Mouse (Mus musculus) heart, adult 2 months (tissue): Measurements from ENCODE around the gene Sbk3. TPM values are rescaled to one million over a fixed set of nuclear protein-coding genes. Genes with fewer than 3 reads are reported as not detected.
A peak's percentile ranks its signal among the peaks of the same experiment; 100 is the strongest.

Experiments used
- DNase-seq, 2 experiments: peaks; one replicate each; pipeline ENCODE4 v3.0.0; 2021
- H3K27ac ChIP-seq: fragments of 200-600 bp; 2 replicates; pipeline ENCODE4 v1.8.1; 2022
- H3K27me3 ChIP-seq: fragments of 200-500 bp; 2 replicates; pipeline ENCODE4 v1.6.1; 2012; ENCODE audit warnings: mild to moderate bottlenecking, low read length, inconsistent platforms, mixed read lengths; ENCODE audit not compliant: control insufficient read depth, insufficient read depth
- H3K36me3 ChIP-seq: fragments of 200-500 bp; 2 replicates; pipeline ENCODE4 v1.6.1; 2012; ENCODE audit warnings: low read length, inconsistent platforms; ENCODE audit not compliant: control insufficient read depth, insufficient read depth
- H3K4me1 ChIP-seq: fragments of 200-500 bp; 2 replicates; pipeline ENCODE4 v1.6.1; 2011; ENCODE audit warnings: low read length; ENCODE audit not compliant: control insufficient read depth, insufficient read depth
- H3K4me3 ChIP-seq: fragments of 200-600 bp; 2 replicates; pipeline ENCODE4 v1.8.1; 2022
- H3K79me2 ChIP-seq: fragments of 200-500 bp; replicated peaks from 2 replicates; pipeline ENCODE4 v1.6.1; 2012; ENCODE audit warnings: mild to moderate bottlenecking, inconsistent platforms, low read length, moderate library complexity, mixed read lengths; ENCODE audit not compliant: control insufficient read depth, insufficient read depth
- H3K9ac ChIP-seq: fragments of 200-500 bp; 2 replicates; pipeline ENCODE4 v1.6.1; 2012; ENCODE audit warnings: low read depth, mild to moderate bottlenecking, control low read depth, inconsistent platforms, low read length, mixed read lengths
- CTCF ChIP-seq: fragments of 200-600 bp; IDR thresholded peaks from 2 replicates; pipeline ENCODE4 v1.8.1; 2022; ENCODE audit warnings: antibody characterized with exemption, mild to moderate bottlenecking, moderate library complexity
- EP300 ChIP-seq: fragments of 200-500 bp; IDR thresholded peaks from 2 replicates; pipeline ENCODE4 v1.6.1; 2011; ENCODE audit warnings: low read depth, low read length, control low read depth; ENCODE audit not compliant: insufficient read depth
- POLR2A ChIP-seq: fragments of 200-500 bp; IDR thresholded peaks from 2 replicates; pipeline ENCODE4 v1.6.1; 2011; ENCODE audit warnings: mild to moderate bottlenecking, low read depth, low read length, control low read depth; ENCODE audit not compliant: insufficient read depth
- WGBS: fragments of 180-500 bp; shearing (Covaris S2); methylation state at CpG from one replicate; pipeline ENCODE4 v1.1.7; 2018; 5-methylcytosine and 5-hydroxymethylcytosine counted together
- intact Hi-C: fragments of 180-260 bp; cut with DNase I; formaldehyde crosslinking; loops from one replicate; pipeline ENCODE4 v1.15.1; 2025
- polyA plus RNA-seq: library from polyadenylated mRNA; depleted of rRNA; stranded (reverse); fragments of >200 nt; gene quantifications from 2 replicates; pipeline ENCODE4 v1.2.3, GENCODE M21; 2012; rRNA removed
- total RNA-seq, 2 experiments: library from RNA; stranded (reverse); gene quantifications; 2 replicates each; pipeline ENCODE4 v1.2.3; 2021

Gene Sbk3
- total and polyA plus RNA-seq, 3 experiments: 39.4 to 66.1 (median 46.1) TPM

GRCm38 (mm10) chr7:4920496-4920895 is 50.5 kb downstream of the Sbk3 start:
- Histone ChIP-seq H3K4me1 (peaks cover 14% of the 10 kb centered on the region), H3K36me3 (no peaks in the 10 kb centered on the region), H3K79me2 (no peaks in the 10 kb centered on the region; the same call in 1 of the 2 replicates), H3K27ac (no peak overlapping the region), H3K27me3 (no peaks in the 10 kb centered on the region), H3K9ac (no peak overlapping the region), H3K4me3 (no peak overlapping the region)
- no peak for DNase-seq
- WGBS: 90% methylated on average over 19 of the region's 19 CpGs
- TF ChIP-seq POLR2A (no peak), CTCF (no peak), EP300 (no peak)
- intact Hi-C loops: no loop called here

GRCm38 (mm10) chr7:4919971-4920370 is 51.0 kb downstream of the Sbk3 start:
- Histone ChIP-seq H3K27ac (no peak overlapping the region), H3K9ac (no peak overlapping the region), H3K27me3 (no peaks in the 10 kb centered on the region), H3K4me3 (no peak overlapping the region), H3K36me3 (no peaks in the 10 kb centered on the region), H3K4me1 (peaks cover 14% of the 10 kb centered on the region), H3K79me2 (no peaks in the 10 kb centered on the region; the same call in 1 of the 2 replicates)
- no peak for DNase-seq
- intact Hi-C loops: loop anchor here (5.0 to 10.0 kb wide), 4 partner anchors 53 to 775 kb away; partner anchors contain the start of genes Ppp1r12c and Ppp6r1
- no peak for TF ChIP-seq POLR2A
- no peak for TF ChIP-seq CTCF
- TF ChIP-seq EP300: no peak
- WGBS: 94% methylated on average over 21 of the region's 21 CpGs

GRCm38 (mm10) chr7:4919096-4919495 is 51.9 kb downstream of the Sbk3 start:
- H3K27me3 ChIP-seq: no peaks in the 10 kb centered on the region
- 88% methylated on average over 21 of the region's 21 CpGs for WGBS
- no peaks in the 10 kb centered on the region for H3K36me3 ChIP-seq
- no peak for TF ChIP-seq EP300
- no peak for TF ChIP-seq POLR2A
- no peak for TF ChIP-seq CTCF
- DNase-seq: no peak
- peaks cover 13% of the 10 kb centered on the region for H3K4me1 ChIP-seq
- no peak overlapping the region for H3K27ac ChIP-seq
- no peak overlapping the region for H3K4me3 ChIP-seq
- H3K79me2 ChIP-seq: no peaks in the 10 kb centered on the region; the same call in 1 of the 2 replicates
- intact Hi-C loops: loop anchor here (5.0 to 10.0 kb wide), 4 partner anchors 52 to 774 kb away; partner anchors contain the start of genes Ppp1r12c and Ppp6r1
- H3K9ac ChIP-seq: no peak overlapping the region

- H3K27ac ChIP-seq: no peak overlapping the region
- no peaks in the 10 kb centered on the region for H3K36me3 ChIP-seq
- DNase-seq: no peak
- no peak overlapping the region for H3K4me3 ChIP-seq
- 92% methylated on average over 15 of the region's 15 CpGs for WGBS
- no peak overlapping the region for H3K9ac ChIP-seq
- no peaks in the 10 kb centered on the region for H3K27me3 ChIP-seq
- peaks cover 11% of the 10 kb centered on the region for H3K4me1 ChIP-seq
- TF ChIP-seq EP300: no peak
- H3K79me2 ChIP-seq: no peaks in the 10 kb centered on the region; the same call in 1 of the 2 replicates
- intact Hi-C loops: loop anchor here (5.0 to 10.0 kb wide), 4 partner anchors 51 to 774 kb away; partner anchors contain the start of genes Ppp1r12c and Ppp6r1
These were observed 52.3 kb downstream of the Sbk3 start for GRCm38 (mm10) chr7:4918681-4919080.

- Histone ChIP-seq H3K27ac (no peak overlapping the region), H3K4me1 (peaks cover 4% of the 10 kb centered on the region), H3K9ac (no peak overlapping the region), H3K4me3 (no peak overlapping the region), H3K79me2 (no peaks in the 10 kb centered on the region; the same call in 1 of the 2 replicates), H3K27me3 (no peaks in the 10 kb centered on the region), H3K36me3 (no peaks in the 10 kb centered on the region)
- no peak for DNase-seq
- 90% methylated on average over 2 of the region's 2 CpGs for WGBS
- intact Hi-C loops: loop anchor here (5.0 to 10.0 kb wide), 4 partner anchors 50 to 773 kb away; partner anchors contain the start of genes Ppp1r12c and Ppp6r1
- TF ChIP-seq EP300 (no peak), POLR2A (no peak), CTCF (no peak)
These were observed 53.5 kb downstream of the Sbk3 start for GRCm38 (mm10) chr7:4917494-4917893.

GRCm38 (mm10) chr7:4915669-4916416 is 55.1 kb downstream of the Sbk3 start:
- Histone ChIP-seq H3K27ac (peak overlapping the region; percentile 97), H3K9ac (peak overlapping the region; percentile 92), H3K4me3 (peak overlapping the region; percentile 92), H3K4me1 (peaks cover 3% of the 10 kb centered on the region; the same call in 1 of the 2 replicates), H3K36me3 (no peaks in the 10 kb centered on the region), H3K27me3 (no peaks in the 10 kb centered on the region), H3K79me2 (no peaks in the 10 kb centered on the region; the same call in 1 of the 2 replicates)
- no peak for DNase-seq
- WGBS: 15% methylated on average over 14 of the region's 14 CpGs
- intact Hi-C loops: loop anchor here (1.0 to 10.0 kb wide), 5 partner anchors 49 to 771 kb away; partner anchors contain the start of genes Ppp1r12c and Ppp6r1
- TF ChIP-seq EP300: no peak
- TF ChIP-seq CTCF: no peak
- no peak for TF ChIP-seq POLR2A

Other genes starting within 250 kb of the Sbk3 start
Only the 30 nearest of the 33 such genes appear.
- gene Cox6b2, start 218.1 kb downstream of the Sbk3 start, total RNA-seq: 1 to 10 TPM; 1.7 to 3.5 TPM
- gene Cox6b2, start 218.1 kb downstream of the Sbk3 start, polyA plus RNA-seq: 7.7 and 8.6 TPM in 2 replicates
- not detected for gene Fam71e2, start 199.9 kb downstream of the Sbk3 start, total RNA-seq
- gene Fam71e2, start 199.9 kb downstream of the Sbk3 start, polyA plus RNA-seq: 0.09 and 0.35 TPM in 2 replicates
- not detected for gene Il11, start 188.3 kb downstream of the Sbk3 start, total RNA-seq
- 0.15 TPM in 1 of 2 replicates, not detected in the other for gene Il11, start 188.3 kb downstream of the Sbk3 start, polyA plus RNA-seq
- gene Tmem190, start 188.2 kb downstream of the Sbk3 start, total RNA-seq: not detected
- gene Tmem190, start 188.2 kb downstream of the Sbk3 start, polyA plus RNA-seq: 0.29 TPM in 1 of 2 replicates, not detected in the other
- 1 to 10 TPM; 5.3 to 5.4 TPM for gene Tmem238, start 181.5 kb downstream of the Sbk3 start, total RNA-seq
- 2.2 and 4.3 TPM in 2 replicates for gene Tmem238, start 181.5 kb downstream of the Sbk3 start, polyA plus RNA-seq
- gene Rpl28, start 178.3 kb downstream of the Sbk3 start, total RNA-seq: 100 to 1,000 TPM; 492 to 575 TPM
- 135 and 202 TPM in 2 replicates for gene Rpl28, start 178.3 kb downstream of the Sbk3 start, polyA plus RNA-seq
- 10 to 100 TPM; 85.1 to 99.1 TPM for gene Ube2s, start 158.6 kb downstream of the Sbk3 start, total RNA-seq
- 167 and 265 TPM in 2 replicates for gene Ube2s, start 158.6 kb downstream of the Sbk3 start, polyA plus RNA-seq
- under 1 TPM in 1 of 2 experiments, not detected in 1; 0.07 TPM for gene Shisa7, start 126.5 kb downstream of the Sbk3 start, total RNA-seq
- gene Shisa7, start 126.5 kb downstream of the Sbk3 start, polyA plus RNA-seq: 0.09 and 0.12 TPM in 2 replicates
- gene Isoc2b, start 100.9 kb downstream of the Sbk3 start, total RNA-seq: 1 to 10 TPM; 3.5 to 3.8 TPM
- 10.0 and 10.3 TPM in 2 replicates for gene Isoc2b, start 100.9 kb downstream of the Sbk3 start, polyA plus RNA-seq
- gene Isoc2a, start 94.0 kb downstream of the Sbk3 start, total RNA-seq: 10 to 100 TPM; 48.9 to 55.5 TPM
- gene Isoc2a, start 94.0 kb downstream of the Sbk3 start, polyA plus RNA-seq: 29.3 and 30.6 TPM in 2 replicates
- gene Gm36210, start 64.7 kb downstream of the Sbk3 start, total RNA-seq: under 1 TPM in 1 of 2 experiments, not detected in 1; 0.18 TPM
- 0.20 and 0.29 TPM in 2 replicates for gene Gm36210, start 64.7 kb downstream of the Sbk3 start, polyA plus RNA-seq
- 1 to 10 TPM; 6.8 to 9.4 TPM for gene Zfp628, start 56.0 kb downstream of the Sbk3 start, total RNA-seq
- 6.1 and 7.5 TPM in 2 replicates for gene Zfp628, start 56.0 kb downstream of the Sbk3 start, polyA plus RNA-seq
- gene Nat14, start 49.1 kb downstream of the Sbk3 start, total RNA-seq: 1 to 10 TPM; 5.6 to 5.8 TPM
- gene Nat14, start 49.1 kb downstream of the Sbk3 start, polyA plus RNA-seq: 3.5 TPM in 2 replicates
- gene Ssc5d, start 45.4 kb downstream of the Sbk3 start, total RNA-seq: 1 to 10 TPM; 1.7 to 2.9 TPM
- 5.9 and 6.4 TPM in 2 replicates for gene Ssc5d, start 45.4 kb downstream of the Sbk3 start, polyA plus RNA-seq
- 10 to 100 TPM; 26.5 to 35.6 TPM for gene Sbk2, start 6.8 kb downstream of the Sbk3 start, total RNA-seq
- gene Sbk2, start 6.8 kb downstream of the Sbk3 start, polyA plus RNA-seq: 85.0 and 119 TPM in 2 replicates
- gene Zfp579, start 25.0 kb upstream of the Sbk3 start, total RNA-seq: 10 to 100 TPM; 12.3 to 14.0 TPM
- gene Zfp579, start 25.0 kb upstream of the Sbk3 start, polyA plus RNA-seq: 51.8 and 70.2 TPM in 2 replicates
- gene Zfp524, start 43.2 kb upstream of the Sbk3 start, total RNA-seq: 1 to 10 TPM; 8.7 to 9.2 TPM
- 14.7 and 17.7 TPM in 2 replicates for gene Zfp524, start 43.2 kb upstream of the Sbk3 start, polyA plus RNA-seq
- 10 to 100 TPM; 17.9 to 20.4 TPM for gene Fiz1, start 43.5 kb upstream of the Sbk3 start, total RNA-seq
- gene Fiz1, start 43.5 kb upstream of the Sbk3 start, polyA plus RNA-seq: 18.2 and 20.4 TPM in 2 replicates
- not detected for gene Gm44973, start 44.3 kb upstream of the Sbk3 start, total RNA-seq
- gene Gm44973, start 44.3 kb upstream of the Sbk3 start, polyA plus RNA-seq: not detected in 2 replicates
- gene Zfp865, start 49.2 kb upstream of the Sbk3 start, total RNA-seq: 10 to 100 TPM; 13.8 to 13.9 TPM
- gene Zfp865, start 49.2 kb upstream of the Sbk3 start, polyA plus RNA-seq: 13.5 and 16.9 TPM in 2 replicates
- under 1 TPM in 1 of 2 experiments, not detected in 1; 0.25 TPM for gene Ccdc106, start 49.4 kb upstream of the Sbk3 start, total RNA-seq
- 0.53 TPM in 1 of 2 replicates, not detected in the other for gene Ccdc106, start 49.4 kb upstream of the Sbk3 start, polyA plus RNA-seq
- gene 4632433K11Rik, start 63.0 kb upstream of the Sbk3 start, total RNA-seq: not detected
- gene 4632433K11Rik, start 63.0 kb upstream of the Sbk3 start, polyA plus RNA-seq: not detected in 2 replicates
- gene Zfp784, start 67.3 kb upstream of the Sbk3 start, total RNA-seq: 1 to 10 TPM; 5.0 to 5.6 TPM
- gene Zfp784, start 67.3 kb upstream of the Sbk3 start, polyA plus RNA-seq: 6.7 and 7.0 TPM in 2 replicates
- 1 to 10 TPM; 3.4 to 4.4 TPM for gene Zfp580, start 80.4 kb upstream of the Sbk3 start, total RNA-seq
- 7.4 and 12.7 TPM in 2 replicates for gene Zfp580, start 80.4 kb upstream of the Sbk3 start, polyA plus RNA-seq
- 10 to 100 TPM; 65.6 to 68.5 TPM for gene U2af2, start 91.0 kb upstream of the Sbk3 start, total RNA-seq
- gene U2af2, start 91.0 kb upstream of the Sbk3 start, polyA plus RNA-seq: 84.4 and 118 TPM in 2 replicates
- gene Epn1, start 109.1 kb upstream of the Sbk3 start, total RNA-seq: 100 to 1,000 TPM; 160 to 192 TPM
- 174 and 181 TPM in 2 replicates for gene Epn1, start 109.1 kb upstream of the Sbk3 start, polyA plus RNA-seq
- not detected for gene Rfpl4, start 145.8 kb upstream of the Sbk3 start, total RNA-seq
- not detected in 2 replicates for gene Rfpl4, start 145.8 kb upstream of the Sbk3 start, polyA plus RNA-seq
- 1 to 10 TPM; 6.2 to 8.1 TPM for gene Rasl2-9, start 154.8 kb upstream of the Sbk3 start, total RNA-seq
- 3.9 and 5.7 TPM in 2 replicates for gene Rasl2-9, start 154.8 kb upstream of the Sbk3 start, polyA plus RNA-seq
- gene Vmn1r55, start 178.5 kb upstream of the Sbk3 start, total RNA-seq: not detected
- not detected in 2 replicates for gene Vmn1r55, start 178.5 kb upstream of the Sbk3 start, polyA plus RNA-seq
- not detected for gene Vmn1r56, start 225.6 kb upstream of the Sbk3 start, total RNA-seq
- not detected in 2 replicates for gene Vmn1r56, start 225.6 kb upstream of the Sbk3 start, polyA plus RNA-seq